Mouse (Mus musculus) neural tube, embryonic 15.5 days (tissue): ENCODE data around the gene Akt1. TPM values are rescaled to one million over a fixed set of nuclear protein-coding genes. Genes with fewer than 3 reads are reported as not detected.

ENCODE experiments used
- ATAC-seq: fragments of 200-750 bp; cut with Nextera tagmentation; 2 replicates; pipeline ENCODE4 v1.8.0; 2017; ENCODE audit warnings: mild to moderate bottlenecking, moderate TSS enrichment, moderate library complexity; ENCODE audit not compliant: low FRiP score
- H3K27ac ChIP-seq: fragments of 300-500 bp; sonication (generic); replicated peaks from 2 replicates; pipeline ENCODE4 v1.5.1; 2015; ENCODE audit warnings: mild to moderate bottlenecking, inconsistent platforms
- H3K27me3 ChIP-seq: fragments of 300-500 bp; sonication (generic); replicated peaks from 2 replicates; pipeline ENCODE4 v1.6.1; 2015; ENCODE audit warnings: inconsistent platforms
- H3K36me3 ChIP-seq: fragments of 300-500 bp; sonication (generic); 2 replicates; pipeline ENCODE4 v1.6.1; 2015; ENCODE audit warnings: inconsistent platforms
- H3K4me1 ChIP-seq: fragments of 300-500 bp; sonication (generic); 2 replicates; pipeline ENCODE4 v1.6.1; 2015; ENCODE audit warnings: inconsistent platforms
- H3K4me2 ChIP-seq: fragments of 300-500 bp; sonication (generic); 2 replicates; pipeline ENCODE4 v1.6.1; 2015; ENCODE audit warnings: inconsistent platforms, mild to moderate bottlenecking, moderate library complexity
- H3K4me3 ChIP-seq: fragments of 300-500 bp; sonication (generic); replicated peaks from 2 replicates; pipeline ENCODE4 v1.5.1; 2015; ENCODE audit warnings: mild to moderate bottlenecking, inconsistent platforms
- H3K9ac ChIP-seq: fragments of 300-500 bp; sonication (generic); replicated peaks from 2 replicates; pipeline ENCODE4 v1.6.1; 2015; ENCODE audit warnings: mild to moderate bottlenecking, inconsistent platforms
- H3K9me3 ChIP-seq: fragments of 300-500 bp; sonication (generic); replicated peaks from 2 replicates; pipeline ENCODE4 v1.6.1; 2016; ENCODE audit warnings: inconsistent platforms
- WGBS: fragments of 180-500 bp; shearing (Covaris S2); methylation state at CpG from one replicate; pipeline ENCODE4 v1.1.7; 2015; ENCODE audit warnings: mixed read lengths; 5-methylcytosine and 5-hydroxymethylcytosine counted together
- polyA plus RNA-seq: library from polyadenylated mRNA; unstranded; fragments of >200 nt; fragmentation: Nextera tagmentation; extraction: Ambion mirVana; gene quantifications from 2 replicates; pipeline ENCODE4 v1.2.1, GENCODE M21; 2015

Gene Akt1
- polyA plus RNA-seq, 1 experiment from 2014 or later, result 120 TPM

DNA sequence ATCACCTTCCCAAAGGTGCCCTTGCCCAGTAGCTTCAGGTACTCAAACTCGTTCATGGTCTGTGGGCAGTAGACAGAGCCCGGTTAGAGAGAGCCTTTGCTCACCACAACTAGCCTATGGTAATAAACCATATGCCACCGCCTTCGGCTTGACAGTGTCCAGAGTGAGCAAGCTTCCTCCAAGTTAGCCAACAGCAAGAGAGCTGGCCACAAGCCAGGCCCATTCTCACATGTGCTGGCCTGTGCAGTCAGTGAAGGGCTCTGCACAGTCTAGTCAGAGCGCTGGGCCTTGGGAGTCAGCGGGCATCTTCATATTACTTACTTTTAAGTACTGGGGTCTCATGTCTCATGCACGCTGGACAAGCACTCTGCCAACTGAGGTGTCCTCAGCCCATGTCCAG, 16.1 kb downstream of the Akt1 start:
- no peaks in the 10 kb centered on the region for H3K27me3 ChIP-seq
- H3K36me3 ChIP-seq, result peaks cover 76% of the 10 kb centered on the region
- peaks cover 43% of the 10 kb centered on the region for H3K4me1 ChIP-seq
- H3K4me2 ChIP-seq, result no peak overlapping the region
- no peak overlapping the region for H3K4me3 ChIP-seq
- no peak for ATAC-seq
- 0 out of 2 replicates have a peak overlapping the region, but pooled peaks have one; percentile 18 for H3K27ac ChIP-seq
- 77% methylated on average over 7 of the region's 7 CpGs for WGBS
- no peaks in the 10 kb centered on the region for H3K9me3 ChIP-seq
- H3K9ac ChIP-seq, result no peak overlapping the region

DNA sequence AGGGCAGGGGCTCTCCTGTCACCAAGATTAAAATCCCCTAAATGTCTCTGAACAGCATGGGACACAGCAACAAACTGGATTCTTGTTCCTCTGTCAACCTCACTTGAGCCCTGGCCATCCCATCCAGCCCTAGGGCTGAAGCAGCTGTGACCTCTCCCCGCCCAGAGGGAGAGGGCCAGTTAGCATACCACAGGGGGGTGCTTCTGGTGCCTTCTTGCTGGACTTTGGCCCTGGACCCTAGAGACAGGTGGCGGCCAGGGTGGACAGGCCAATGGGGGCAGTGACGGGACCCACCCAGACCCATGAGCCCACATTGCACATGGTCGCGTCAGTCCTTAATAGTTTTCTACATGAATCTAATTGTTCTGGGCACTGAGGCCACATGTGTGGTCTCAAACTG, 20.6 kb downstream of the Akt1 start:
- WGBS, result 82% methylated on average over 5 of the region's 5 CpGs
- ATAC-seq, result no peak
- Histone ChIP-seq H3K9me3 (no peaks in the 10 kb centered on the region), H3K27me3 (no peaks in the 10 kb centered on the region), H3K27ac (peak overlapping the region; percentile 51; the same call in 1 of the 2 replicates), H3K4me3 (no peak overlapping the region), H3K4me2 (no peak overlapping the region), H3K9ac (no peak overlapping the region), H3K4me1 (peaks cover 5% of the 10 kb centered on the region; the same call in 1 of the 2 replicates), H3K36me3 (peaks cover 75% of the 10 kb centered on the region)

DNA sequence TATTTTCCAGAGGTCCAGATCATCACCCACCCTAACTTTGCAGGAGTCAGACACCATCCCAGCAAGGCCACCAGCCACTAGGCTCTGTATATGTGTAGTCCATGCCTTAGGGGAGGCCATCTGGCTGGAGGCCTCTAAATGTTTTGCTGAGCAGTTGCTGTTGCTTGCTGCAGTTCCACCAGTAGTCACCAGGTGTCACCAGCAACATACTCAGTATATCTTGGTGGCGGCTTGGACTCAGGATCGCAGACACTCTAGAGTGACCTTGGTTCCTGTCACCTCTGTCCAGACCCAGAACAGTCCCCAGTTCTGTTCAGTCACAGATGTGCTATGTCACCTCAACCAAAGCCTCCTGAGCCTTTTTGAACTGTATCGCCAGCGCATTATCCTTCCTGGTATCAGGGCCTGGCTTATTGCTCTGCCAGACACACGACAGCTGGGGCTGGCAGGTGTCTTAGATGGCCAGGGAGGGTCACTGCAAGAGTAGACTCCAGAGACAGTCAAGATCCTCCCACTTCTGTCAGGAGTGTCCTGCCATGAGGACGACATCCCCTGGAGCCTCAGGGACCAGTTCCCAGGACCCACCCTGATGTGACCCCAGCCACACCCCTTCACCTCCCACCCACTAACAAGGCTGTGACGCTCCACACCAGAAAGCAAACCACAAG, 21.4 kb downstream of the Akt1 start:
- peak; percentile 36 for ATAC-seq
- no peaks in the 10 kb centered on the region for H3K9me3 ChIP-seq
- no peaks in the 10 kb centered on the region for H3K27me3 ChIP-seq
- H3K4me2 ChIP-seq, result no peak overlapping the region
- H3K36me3 ChIP-seq, result peaks cover 74% of the 10 kb centered on the region
- 41% methylated on average over 7 of the region's 7 CpGs for WGBS
- H3K27ac ChIP-seq, result peak overlapping the region; percentile 7
- no peak overlapping the region for H3K4me3 ChIP-seq
- H3K4me1 ChIP-seq, result 0 out of 2 replicates have a peak, but pooled peaks cover 5% of the 10 kb centered on the region
- no peak overlapping the region for H3K9ac ChIP-seq

DNA sequence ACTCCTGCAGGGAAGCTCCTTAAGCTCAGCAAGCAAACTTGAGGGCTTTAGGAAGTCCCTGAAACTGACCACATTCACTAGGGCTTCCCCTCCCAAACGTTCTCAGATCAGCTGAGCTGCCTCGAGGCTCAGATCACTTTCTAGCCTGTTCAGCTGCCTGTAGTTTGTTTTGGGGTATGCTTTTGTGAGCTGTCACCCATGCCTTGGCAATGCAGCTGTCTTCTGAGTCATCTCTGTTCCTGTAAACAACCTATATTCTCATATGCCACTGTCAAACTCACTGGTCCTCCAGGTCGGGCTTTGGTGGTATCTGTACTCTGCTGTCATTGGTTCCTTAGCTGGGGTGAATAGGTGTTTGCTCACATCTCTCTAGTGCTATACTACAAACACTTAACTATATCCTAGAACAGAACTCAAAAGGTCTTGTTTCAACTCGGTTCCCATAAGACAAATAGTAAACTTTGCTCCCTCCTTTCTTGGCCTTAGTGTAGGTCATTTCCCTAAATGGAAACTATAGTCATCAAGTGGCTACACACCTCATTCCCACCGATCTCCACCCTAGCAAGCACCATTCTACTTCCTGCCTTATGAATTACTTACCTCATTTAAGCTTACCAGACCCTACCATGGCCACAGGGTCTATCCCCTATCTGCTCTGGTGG, 22.8 kb downstream of the Akt1 start:
- 83% methylated on average over 5 of the region's 5 CpGs for WGBS
- H3K36me3 ChIP-seq, result peaks cover 62% of the 10 kb centered on the region
- ATAC-seq, result no peak

DNA sequence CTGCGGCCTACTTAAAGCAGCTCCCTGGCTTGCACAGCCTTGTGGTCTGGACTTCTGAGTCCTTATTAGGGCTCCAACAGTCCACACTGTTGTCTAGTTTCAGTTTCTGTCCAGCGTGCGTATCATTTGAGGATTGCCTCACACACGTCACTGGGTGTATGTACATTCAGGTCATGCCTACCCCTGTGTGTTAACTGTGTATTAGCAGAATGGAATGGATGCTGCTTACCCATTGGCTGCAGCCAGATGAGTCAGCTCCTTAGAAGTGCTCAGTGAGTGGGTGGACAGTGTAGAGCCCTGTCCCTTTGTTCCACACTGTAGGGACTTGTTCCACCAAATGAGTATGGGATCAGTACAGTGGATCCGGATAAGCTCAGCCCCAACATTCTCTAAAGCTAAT, 26.6 kb downstream of the Akt1 start:
- no peak for ATAC-seq
- H3K4me3 ChIP-seq, result no peak overlapping the region
- H3K9ac ChIP-seq, result no peak overlapping the region
- no peak overlapping the region for H3K27ac ChIP-seq
- peaks cover 24% of the 10 kb centered on the region for H3K4me1 ChIP-seq
- 95% methylated on average over 5 of the region's 5 CpGs for WGBS
- H3K27me3 ChIP-seq, result no peaks in the 10 kb centered on the region
- H3K9me3 ChIP-seq, result no peaks in the 10 kb centered on the region
- H3K36me3 ChIP-seq, result peaks cover 26% of the 10 kb centered on the region
- H3K4me2 ChIP-seq, result no peak overlapping the region

More for the DNA sequence above, 22.8 kb downstream of the Akt1 start:
- Histone ChIP-seq H3K9me3 (no peaks in the 10 kb centered on the region), H3K4me2 (no peak overlapping the region), H3K9ac (no peak overlapping the region), H3K4me1 (0 out of 2 replicates have a peak, but pooled peaks cover 5% of the 10 kb centered on the region), H3K27me3 (no peaks in the 10 kb centered on the region), H3K4me3 (no peak overlapping the region), H3K27ac (no peak overlapping the region)

DNA sequence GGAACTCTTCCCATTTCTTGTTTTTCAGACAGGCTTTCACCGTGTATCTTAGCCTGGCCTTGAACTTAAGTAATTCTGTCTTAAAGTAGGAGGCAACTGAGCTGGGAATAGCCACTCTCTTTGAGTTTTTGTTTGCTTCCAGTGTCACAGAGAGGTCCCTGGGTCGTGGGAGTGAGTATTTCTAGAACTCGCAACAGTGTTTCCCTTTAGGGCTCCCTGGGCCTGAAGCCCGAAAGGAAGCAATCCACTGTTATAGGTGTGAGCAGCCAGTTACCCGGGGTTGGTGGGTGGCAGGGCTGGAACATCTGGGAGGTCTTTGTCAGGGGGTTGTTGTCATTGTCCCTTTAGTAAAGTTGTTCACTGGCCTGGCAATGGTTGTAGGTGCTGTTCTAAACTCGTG, 28.5 kb downstream of the Akt1 start:
- WGBS, result 53% methylated on average over 6 of the region's 6 CpGs
- Histone ChIP-seq H3K4me3 (peak overlapping the region; percentile 73), H3K4me2 (peak overlapping the region; percentile 93), H3K9me3 (no peaks in the 10 kb centered on the region), H3K9ac (0 out of 2 replicates have a peak overlapping the region, but pooled peaks have one; percentile 65), H3K27ac (no peak overlapping the region), H3K36me3 (peaks cover 26% of the 10 kb centered on the region), H3K27me3 (no peaks in the 10 kb centered on the region), H3K4me1 (peaks cover 24% of the 10 kb centered on the region)
- no peak for ATAC-seq

DNA sequence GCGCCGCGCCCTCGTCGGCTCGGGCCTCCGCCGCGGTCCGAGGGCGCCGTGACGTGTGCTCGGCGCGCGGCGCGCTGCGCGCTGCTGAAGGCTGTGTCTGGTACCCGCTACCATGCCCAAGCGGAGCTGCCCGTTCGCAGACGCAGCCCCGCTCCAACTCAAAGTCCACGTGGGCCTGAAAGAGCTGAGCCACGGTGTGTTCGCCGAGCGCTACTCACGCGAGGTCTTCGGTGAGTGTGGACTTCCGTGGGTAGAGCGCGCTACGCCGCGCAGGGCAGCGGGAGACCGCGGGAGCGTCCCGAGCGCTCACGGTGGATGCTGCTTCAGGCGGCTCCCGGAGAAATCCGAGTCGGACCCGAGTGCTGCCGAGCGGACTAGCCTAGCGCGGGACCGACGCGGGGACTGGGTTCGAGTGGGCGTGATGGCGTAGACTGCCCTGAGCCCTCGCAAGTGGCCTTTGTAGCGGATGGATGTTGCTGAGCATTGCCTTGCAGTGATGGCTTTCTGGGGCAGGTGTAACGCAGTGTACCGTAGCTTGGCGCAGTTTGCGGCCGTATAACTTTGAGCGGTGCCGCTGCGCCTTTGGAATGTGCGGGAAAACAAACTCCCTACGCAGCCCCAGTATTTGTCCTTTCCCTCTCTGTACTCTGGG, 29.7 kb downstream of the Akt1 start:
- Histone ChIP-seq H3K4me1 (peaks cover 24% of the 10 kb centered on the region), H3K4me2 (peak overlapping the region; percentile 93), H3K9ac (peak overlapping the region; percentile 65), H3K9me3 (no peaks in the 10 kb centered on the region), H3K27me3 (no peaks in the 10 kb centered on the region), H3K27ac (peak overlapping the region; percentile 88), H3K36me3 (peaks cover 17% of the 10 kb centered on the region), H3K4me3 (peak overlapping the region; percentile 73)
- peak; percentile 63 for ATAC-seq
- whole genome bisulfite sequencing, result under 1% methylated on average over 75 of the region's 75 CpGs

DNA sequence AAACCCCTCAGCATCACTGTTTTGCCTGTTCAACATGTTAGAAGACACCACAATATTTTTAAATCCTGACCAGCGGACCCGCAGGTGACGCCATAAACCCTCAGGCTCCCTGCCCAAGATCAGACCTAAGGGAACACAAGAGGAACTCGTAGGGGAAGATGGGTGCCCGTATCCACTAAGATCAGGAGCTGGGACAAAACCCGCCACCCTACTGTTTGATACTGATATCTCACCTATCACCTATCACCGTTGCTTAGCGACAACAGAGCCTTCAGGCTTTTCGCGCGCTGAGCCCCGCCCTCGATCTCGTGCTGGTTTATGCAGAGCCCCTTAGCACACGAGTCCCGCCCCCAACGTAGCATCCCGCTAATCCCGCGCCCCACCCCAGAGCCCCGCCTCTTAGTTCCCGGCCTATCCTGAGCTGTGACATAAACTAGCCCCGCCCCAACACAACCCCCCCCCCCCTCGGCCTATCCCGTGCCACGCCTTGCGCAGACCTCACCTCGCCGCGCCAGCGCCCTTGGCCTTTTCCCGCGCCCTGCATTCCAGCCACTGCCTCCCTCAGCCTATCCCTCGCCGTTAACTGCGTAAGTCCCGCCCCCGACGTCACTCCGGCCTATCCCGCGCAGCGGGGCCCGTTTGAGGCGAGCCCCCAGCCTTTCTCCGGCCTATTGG, 30.4 kb downstream of the Akt1 start, which contains the start of gene Siva1:
Gene Siva1, plus strand, starts transcription at position 500 of the 675 bp plus-strand sequence.
- WGBS, result 2% methylated on average over 43 of the region's 46 CpGs
- peak within 1 kb of the TSS; percentile 93 for H3K4me2 ChIP-seq
- H3K4me1 ChIP-seq, result peaks cover 24% of the 10 kb centered on the region
- peak; percentile 97 for ATAC-seq
- H3K4me3 ChIP-seq, result peak within 1 kb of the TSS; percentile 73
- no peaks in the 10 kb centered on the region for H3K27me3 ChIP-seq
- H3K27ac ChIP-seq, result peak within 1 kb of the TSS; percentile 88
- H3K9me3 ChIP-seq, result no peaks in the 10 kb centered on the region
- H3K36me3 ChIP-seq, result peaks cover 11% of the 10 kb centered on the region
- peak within 1 kb of the TSS; percentile 65 for H3K9ac ChIP-seq

DNA sequence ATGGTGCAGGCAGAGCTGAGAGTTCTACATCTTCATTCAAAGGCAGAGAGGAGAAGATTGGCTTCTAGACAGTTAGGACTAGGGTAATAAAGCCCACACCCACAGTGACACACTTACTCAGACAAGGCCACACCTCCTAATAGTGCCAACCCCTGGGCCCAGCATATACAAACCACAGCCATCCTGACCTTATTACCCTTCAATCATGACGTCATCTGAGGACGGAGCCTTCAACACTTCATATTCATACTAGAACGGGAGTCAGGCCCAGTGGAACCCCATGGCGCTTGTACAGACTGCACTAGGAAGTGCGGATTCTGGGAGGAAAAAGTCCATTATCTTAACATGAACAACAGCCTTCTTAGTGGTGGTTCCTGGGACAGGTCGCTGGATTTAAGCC, 31.6 kb downstream of the Akt1 start:
- H3K27ac ChIP-seq, result no peak overlapping the region
- peaks cover 24% of the 10 kb centered on the region for H3K4me1 ChIP-seq
- no peaks in the 10 kb centered on the region; the same call in 1 of the 2 replicates for H3K36me3 ChIP-seq
- H3K27me3 ChIP-seq, result no peaks in the 10 kb centered on the region
- no peak for ATAC-seq
- WGBS, result 93% methylated on average over 6 of the region's 6 CpGs
- no peaks in the 10 kb centered on the region for H3K9me3 ChIP-seq
- H3K9ac ChIP-seq, result no peak overlapping the region
- H3K4me2 ChIP-seq, result no peak overlapping the region
- no peak overlapping the region for H3K4me3 ChIP-seq

DNA sequence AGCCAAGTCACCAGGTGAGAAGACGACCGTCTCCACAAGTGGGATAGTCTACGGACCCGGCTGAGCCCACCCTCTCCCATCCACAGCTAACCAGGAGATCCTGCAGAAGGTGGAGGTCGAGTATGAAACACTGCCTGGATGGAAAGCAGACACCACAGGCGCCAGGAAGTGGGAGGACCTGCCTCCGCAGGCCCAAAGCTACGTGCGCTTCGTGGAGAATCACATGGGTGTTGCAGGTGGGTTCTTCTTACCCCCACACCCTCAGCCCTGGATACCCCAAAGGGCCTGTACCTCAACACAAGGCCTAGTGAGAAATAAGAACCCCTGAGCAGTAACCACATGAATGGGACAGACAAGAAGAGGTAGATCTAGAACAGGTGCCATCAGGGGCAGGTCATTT, 35.2 kb downstream of the Akt1 start:
- ATAC-seq, result no peak
- 88% methylated on average over 10 of the region's 10 CpGs for WGBS
- Histone ChIP-seq H3K4me2 (no peak overlapping the region), H3K4me3 (no peak overlapping the region), H3K9ac (no peak overlapping the region), H3K4me1 (peaks cover 6% of the 10 kb centered on the region; the same call in 1 of the 2 replicates), H3K9me3 (no peaks in the 10 kb centered on the region), H3K27ac (no peak overlapping the region), H3K36me3 (no peaks in the 10 kb centered on the region), H3K27me3 (no peaks in the 10 kb centered on the region)

DNA sequence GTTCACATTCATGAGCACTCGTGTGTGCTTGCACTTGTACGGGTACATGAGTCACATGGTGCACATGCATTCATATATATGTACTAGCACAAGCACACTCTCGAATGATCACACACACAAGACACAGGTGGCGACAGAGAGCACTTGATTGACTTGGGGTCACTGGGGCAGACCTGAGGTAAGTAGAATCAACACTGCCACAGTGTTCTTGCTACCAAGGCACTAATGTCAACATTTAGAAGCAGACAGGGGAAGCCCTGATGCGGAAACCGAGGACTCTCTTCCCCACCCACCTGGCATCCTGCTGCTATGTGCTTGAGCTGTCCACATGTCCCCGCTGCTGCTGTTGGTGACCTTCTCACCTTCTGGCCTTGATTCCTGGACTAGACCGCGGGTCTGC, 41.0 kb downstream of the Akt1 start:
- Histone ChIP-seq H3K4me3 (no peak overlapping the region), H3K27ac (no peak overlapping the region), H3K9ac (no peak overlapping the region), H3K27me3 (no peaks in the 10 kb centered on the region), H3K36me3 (no peaks in the 10 kb centered on the region), H3K4me1 (peaks cover 9% of the 10 kb centered on the region), H3K4me2 (no peak overlapping the region), H3K9me3 (no peaks in the 10 kb centered on the region)
- no peak for ATAC-seq
- WGBS, result 81% methylated on average over 9 of the region's 9 CpGs
